Mouse (Mus musculus) c-Kit-positive CD71-positive TER-119-negative erythroid progenitor cells, embryonic 14.5 days (primary cell): ENCODE measurements around the gene Dnajc22.
"Not testable (repeated sequence)": the region's sequence is repeated elsewhere in the genome, so short reads cannot be mapped to it uniquely, and the experiment has no call there.

Source experiments
- DNase-seq: peaks from one replicate; pipeline ENCODE4 v3.0.0-alpha.2; 2013; ENCODE audit warnings: low read depth

The Dnajc22 gene

DNA sequence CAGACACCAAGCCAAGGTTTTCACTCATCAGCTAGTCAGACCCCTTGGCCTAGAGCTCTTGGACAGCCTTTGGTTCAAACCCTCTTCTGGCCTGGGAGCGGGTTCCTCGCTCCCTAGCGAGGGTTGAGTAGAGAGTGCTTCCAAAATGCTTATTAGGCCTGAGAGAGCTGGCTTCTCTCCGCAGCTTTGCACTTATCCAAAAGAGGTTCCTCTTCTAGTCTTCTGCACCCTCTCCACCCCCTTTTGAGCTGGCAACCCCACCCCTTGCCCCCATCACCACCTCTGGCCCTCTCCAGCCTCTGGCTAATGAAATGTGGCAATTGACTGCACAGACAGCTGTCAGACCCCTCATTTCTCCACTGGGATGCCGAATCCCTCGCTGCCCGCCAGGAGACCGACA, at the start of gene Dnajc22:
Dnajc22 (plus strand) TSS at position 301 of the 400 bp plus-strand sequence.
- no peak for DNase-seq

- DNase-seq = no peak
Observed at GRCm38 (mm10) chr15:99044854-99045253, 48.1 kb upstream of the Dnajc22 start.

GRCm38 (mm10) chr15:99045734-99046133, 47.2 kb upstream of the Dnajc22 start:
- not testable (repeated sequence) for DNase-seq

- no peak for DNase-seq
Observed at GRCm38 (mm10) chr15:99049473-99050253, 43.3 kb upstream of the Dnajc22 start.

DNA sequence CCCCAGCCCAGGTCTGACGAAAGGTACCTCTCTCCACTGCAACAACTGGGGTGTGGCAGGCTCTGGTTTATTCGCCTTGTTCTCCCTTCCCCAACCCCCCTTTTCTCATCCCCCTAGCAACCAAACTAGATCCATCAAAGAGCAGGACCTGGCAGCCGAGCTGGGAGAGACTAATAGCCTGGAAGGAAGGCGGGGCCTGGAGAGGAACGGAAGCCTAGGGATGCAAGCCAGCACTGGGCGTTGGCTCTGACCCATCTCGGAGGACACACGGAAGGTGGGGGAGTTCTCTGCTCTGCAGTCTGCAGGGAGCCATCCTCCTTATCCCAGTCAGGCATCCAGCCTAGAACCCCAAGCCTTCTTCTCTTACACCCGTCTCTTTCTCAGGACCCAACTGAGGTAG, 39.6 kb upstream of the Dnajc22 start:
- no peak for DNase-seq

DNA sequence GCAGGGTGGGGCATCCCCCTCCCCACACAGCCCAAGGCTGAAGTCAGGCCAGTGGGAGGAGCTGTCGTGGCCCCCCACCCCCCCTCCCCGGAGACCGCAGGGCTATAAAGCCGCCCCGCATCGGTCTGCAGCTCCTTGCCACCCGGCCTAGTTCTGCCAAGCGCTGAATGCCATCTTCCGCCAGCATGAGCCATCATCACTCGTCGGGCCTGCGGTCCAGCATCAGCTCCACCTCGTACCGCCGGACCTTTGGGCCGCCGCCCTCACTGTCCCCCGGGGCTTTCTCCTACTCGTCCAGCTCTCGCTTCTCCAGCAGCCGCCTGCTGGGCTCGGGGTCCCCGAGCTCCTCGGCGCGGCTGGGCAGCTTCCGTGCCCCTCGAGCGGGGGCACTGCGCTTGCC, 37.9 kb upstream of the Dnajc22 start, which contains the start of gene Prph:
Prph (plus strand) TSS at position 135 of the 400 bp plus-strand sequence.
- no peak for DNase-seq

- DNase-seq = no peak
Observed at GRCm38 (mm10) chr15:99055511-99055961, 37.4 kb upstream of the Dnajc22 start.

- no peak for DNase-seq
Observed at GRCm38 (mm10) chr15:99056332-99056731, 36.6 kb upstream of the Dnajc22 start.

- DNase-seq = no peak
Observed at GRCm38 (mm10) chr15:99065557-99066165, 27.3 kb upstream of the Dnajc22 start.

- DNase-seq = no peak
Observed at GRCm38 (mm10) chr15:99071988-99072387, 21.0 kb upstream of the Dnajc22 start.

DNA sequence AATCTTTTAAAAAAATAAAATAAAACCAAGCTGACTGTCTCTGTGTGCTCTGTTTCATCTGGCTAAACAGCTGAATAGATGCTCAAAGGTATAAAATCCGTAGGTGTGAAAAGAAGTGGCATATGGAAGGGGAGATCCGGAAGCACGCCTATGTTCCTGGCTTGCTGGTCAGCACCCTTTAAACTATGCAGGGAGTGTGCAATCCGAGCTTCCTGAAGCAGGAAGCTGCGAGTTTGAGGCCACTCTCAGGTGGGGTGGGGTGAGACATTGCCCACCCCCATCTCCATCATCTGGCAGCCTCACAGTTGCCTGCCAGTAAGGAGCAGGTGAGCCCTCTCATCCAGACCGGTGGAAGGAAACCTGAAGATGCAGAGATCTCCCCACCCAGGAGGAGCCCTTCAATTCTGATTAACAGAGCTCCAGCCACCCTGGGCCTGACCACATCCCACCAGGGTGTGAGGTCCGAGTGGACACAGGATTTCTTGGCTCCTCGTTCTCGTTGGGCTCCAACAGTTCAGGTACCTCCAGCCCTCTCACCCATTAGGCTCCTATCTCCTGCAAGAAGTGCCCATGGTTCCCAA, 18.9 kb upstream of the Dnajc22 start, which contains the start of gene Troap:
Troap (plus strand) TSS at position 557 of the 581 bp plus-strand sequence.
- DNase-seq = no peak

GRCm38 (mm10) chr15:99074600-99075333, 18.2 kb upstream of the Dnajc22 start:
- DNase-seq = peak; percentile 93

GRCm38 (mm10) chr15:99076011-99076410, 17.0 kb upstream of the Dnajc22 start:
- DNase-seq = not testable (repeated sequence)

- DNase-seq = no peak
Observed at GRCm38 (mm10) chr15:99078181-99078910, 14.6 kb upstream of the Dnajc22 start.

GRCm38 (mm10) chr15:99079804-99080203, 13.2 kb upstream of the Dnajc22 start:
- no peak for DNase-seq

DNA sequence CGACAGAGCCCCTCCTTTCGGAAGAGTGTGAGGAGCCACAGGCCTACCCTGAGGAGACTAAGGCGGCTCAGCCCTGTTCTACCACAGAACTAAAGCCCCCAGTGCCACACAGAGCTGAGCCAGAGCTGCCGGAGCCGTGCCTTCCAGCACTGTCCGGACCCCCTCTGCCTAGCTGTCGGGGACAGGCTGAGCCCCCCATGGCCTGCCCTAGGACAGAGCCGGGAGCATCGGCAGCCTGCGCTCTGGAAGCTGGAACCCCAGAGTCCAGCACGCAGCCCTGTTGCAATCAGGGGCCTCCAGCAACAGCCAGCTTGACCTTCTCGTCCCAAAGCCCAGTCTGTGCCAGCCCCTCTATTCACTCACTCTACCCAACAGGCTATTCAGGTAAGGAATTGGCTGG, 10.6 kb upstream of the Dnajc22 start:
- DNase-seq = no peak

DNA sequence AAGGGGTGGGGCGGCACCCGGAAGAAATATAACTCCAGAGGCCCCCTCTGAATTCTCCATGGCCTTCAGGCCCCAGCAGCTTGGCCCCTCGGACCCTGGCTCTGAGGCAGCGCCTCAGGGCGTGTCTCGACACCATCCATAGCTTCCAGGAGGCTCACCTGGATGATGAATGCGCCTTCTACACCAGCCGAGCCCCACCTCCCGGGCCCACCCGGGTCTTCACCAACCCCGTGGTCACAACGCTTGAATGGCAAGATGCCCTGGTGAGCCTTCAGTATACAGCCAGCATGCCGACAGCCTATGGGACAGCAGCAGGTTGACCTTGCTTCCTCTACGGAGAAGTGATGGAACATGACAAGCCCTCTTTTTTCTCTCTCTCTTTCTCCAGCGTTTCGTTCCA, 10.1 kb upstream of the Dnajc22 start:
- no peak for DNase-seq

GRCm38 (mm10) chr15:99083258-99083657, 9.7 kb upstream of the Dnajc22 start:
- DNase-seq = peak; percentile 34

DNA sequence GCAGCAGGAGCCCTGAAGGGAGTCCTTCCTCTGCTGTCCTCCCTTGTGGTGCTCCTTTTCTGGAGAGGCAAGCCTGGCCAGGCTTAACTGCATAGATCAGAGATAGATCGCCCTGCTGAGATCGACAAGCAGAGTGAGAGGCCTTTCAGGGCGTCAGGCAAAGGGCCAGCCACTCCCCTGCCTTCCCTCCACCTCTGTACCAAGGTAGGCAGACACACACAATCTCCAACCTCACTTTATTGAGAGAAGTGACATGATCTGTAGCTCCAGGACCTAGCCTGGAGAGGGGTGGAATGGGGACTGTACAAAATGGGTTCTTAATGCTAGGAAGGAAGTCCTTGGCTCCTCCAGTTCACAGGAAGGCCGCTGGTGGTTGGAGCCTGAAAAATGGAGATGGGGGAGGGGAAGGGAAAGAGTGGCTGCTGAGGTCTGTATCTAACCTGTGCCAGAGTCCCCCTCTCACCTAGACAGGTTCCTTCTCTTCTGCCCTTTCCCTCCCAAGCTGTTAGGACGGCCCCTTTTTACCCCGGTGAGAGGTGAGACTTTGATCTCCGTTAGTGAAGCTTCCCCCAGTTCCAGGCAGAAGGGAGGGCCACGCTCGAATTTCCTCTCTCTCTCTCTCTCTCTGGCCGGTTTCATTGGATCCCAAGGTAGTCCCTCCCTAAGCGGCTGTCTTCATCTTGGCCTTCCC, 9.0 kb upstream of the Dnajc22 start:
- DNase-seq = no peak

- DNase-seq = no peak
Observed at GRCm38 (mm10) chr15:99084618-99085017, 8.4 kb upstream of the Dnajc22 start.

- no peak for DNase-seq
Observed at GRCm38 (mm10) chr15:99085997-99086396, 7.0 kb upstream of the Dnajc22 start.
